Mouse (Mus musculus): Measurements from ENCODE around the gene Nfe2l1.
"Not testable (repeated sequence)": the region's sequence is repeated elsewhere in the genome, so short reads cannot be mapped to it uniquely, and the experiment has no call there.

Gene Nfe2l1

DNA sequence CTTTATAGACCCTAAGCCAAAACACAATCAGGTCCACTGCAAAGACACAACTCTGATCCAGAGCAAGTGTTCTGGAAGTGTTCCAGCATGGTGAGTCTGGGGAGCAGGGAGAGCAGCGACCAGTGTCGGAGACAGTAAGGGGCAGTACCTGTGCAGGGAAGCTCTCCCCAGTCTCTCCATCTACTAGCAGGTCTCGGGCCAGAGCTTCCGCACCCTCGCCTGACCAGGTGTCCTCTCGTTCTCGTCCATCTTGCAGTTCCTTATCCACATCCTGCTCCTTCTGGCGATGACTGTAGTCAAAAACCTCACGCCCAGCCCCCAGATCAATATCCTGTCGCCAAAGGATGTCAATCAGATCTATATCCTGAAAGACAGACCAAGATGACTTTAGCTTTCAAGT is 7.8 kb downstream of the Nfe2l1 start:
- DNase-seq (ENCODE audit: extremely low read depth, low read depth) = no peak

DNA sequence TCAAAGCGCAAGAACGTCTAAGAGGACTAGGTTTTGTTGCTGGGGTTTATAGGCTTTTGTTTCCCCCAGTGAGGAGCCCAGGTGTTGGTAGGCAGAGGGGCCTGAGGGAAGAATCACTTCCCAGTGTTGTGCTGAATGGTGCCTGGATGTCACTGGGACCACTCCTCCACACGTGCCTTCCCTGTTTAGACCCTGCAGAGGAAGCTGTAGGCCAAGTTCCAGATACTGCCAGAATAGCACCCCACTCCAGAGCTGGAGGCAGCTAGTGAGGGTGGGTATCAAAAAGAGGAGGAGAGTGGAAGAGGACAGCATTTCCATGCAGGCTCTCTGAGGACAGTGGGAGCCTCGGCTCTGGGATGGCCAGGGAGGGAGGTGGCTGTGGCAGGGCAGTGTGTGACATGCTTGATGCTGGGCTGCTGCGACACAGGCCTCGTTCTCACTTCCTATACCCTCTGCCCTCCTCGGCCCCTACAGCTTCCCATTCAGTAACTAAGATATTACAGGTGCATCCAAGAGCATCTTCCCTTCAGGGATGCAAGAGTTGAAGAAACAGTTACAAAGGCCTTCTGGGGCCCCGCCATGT is 11.5 kb downstream of the Nfe2l1 start:
- DNase-seq (ENCODE audit: extremely low read depth, low read depth) = no peak

DNA sequence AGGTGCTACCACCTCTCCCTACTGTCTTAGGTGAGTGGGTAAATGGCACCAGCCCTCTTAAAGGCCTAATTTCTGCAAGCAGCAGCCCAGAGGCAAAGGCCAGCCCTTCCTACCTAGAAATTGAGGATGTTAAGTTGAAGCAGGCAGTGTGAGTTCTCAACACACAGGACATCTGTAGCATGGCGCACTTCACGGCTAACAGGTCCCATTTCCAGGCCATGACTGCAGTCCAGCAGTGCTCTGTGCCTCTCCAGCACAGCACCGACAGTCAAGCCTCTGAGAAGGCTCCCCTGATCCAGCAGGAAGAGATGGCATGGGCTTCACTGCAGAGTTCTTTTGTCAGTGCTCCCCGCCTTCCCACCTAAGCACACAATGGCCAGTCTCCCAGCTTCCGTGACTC is 12.8 kb downstream of the Nfe2l1 start:
- DNase-seq (ENCODE audit: extremely low read depth, low read depth) = no peak

DNA sequence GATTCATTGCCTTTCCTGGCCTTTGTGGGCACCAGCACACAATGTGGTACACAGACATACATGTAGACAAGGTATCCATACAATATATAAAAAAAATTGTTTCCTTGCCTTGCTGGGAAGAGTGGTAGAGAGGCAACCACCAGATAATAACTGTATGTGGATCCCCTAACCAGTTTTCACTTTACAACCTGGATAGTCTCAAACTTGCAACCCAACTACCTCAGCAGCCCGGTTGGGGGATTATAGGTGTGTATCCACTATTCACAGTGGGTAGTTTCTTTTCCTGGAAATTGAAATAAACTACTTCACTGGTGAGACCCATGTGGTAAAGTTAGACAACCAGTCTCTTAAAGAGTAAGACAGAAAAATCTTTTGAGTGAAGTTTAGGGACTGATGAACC is 13.3 kb downstream of the Nfe2l1 start:
- no peak for DNase-seq (ENCODE audit: extremely low read depth, low read depth)

DNA sequence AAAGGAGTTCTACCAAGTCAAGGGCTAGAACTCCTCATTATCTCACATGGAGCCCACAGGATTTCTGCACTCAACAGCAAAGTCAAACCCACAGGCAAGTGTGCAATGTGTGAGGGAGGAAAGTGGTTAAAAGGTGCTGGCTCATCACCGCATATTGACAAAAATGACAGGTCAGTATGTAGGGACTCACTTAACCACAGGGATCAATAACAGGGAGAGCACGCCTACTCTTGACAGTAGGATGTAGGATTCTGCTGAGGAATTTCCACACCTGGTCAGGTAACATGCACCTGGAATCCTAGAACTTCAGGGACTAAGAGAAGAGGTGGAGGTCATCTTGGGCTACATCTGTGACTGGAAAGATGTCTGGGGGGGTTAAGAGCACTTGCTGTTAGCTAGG is 13.9 kb downstream of the Nfe2l1 start:
- DNase-seq (ENCODE audit: extremely low read depth, low read depth) = no peak

DNA sequence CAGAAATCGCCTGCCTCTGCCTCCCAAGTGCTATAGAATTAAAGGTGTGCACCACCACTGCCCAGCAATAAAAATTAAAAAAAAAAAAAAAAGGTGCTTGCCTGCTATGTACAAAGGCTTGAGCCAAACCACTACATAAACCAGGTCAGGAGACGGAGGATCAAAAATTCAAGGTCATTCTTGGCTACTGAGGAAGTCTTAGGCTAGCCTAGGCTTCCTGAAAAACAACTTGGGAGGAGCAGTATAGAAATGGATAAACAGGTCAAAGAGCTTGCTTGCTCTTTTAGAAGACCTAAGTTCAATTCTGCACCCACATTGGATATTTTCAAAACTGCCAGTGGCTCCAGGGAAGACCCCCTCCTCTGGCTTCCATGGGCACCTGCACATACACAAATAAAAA is 15.3 kb downstream of the Nfe2l1 start:
- DNase-seq (ENCODE audit: extremely low read depth, low read depth) = no peak

DNA sequence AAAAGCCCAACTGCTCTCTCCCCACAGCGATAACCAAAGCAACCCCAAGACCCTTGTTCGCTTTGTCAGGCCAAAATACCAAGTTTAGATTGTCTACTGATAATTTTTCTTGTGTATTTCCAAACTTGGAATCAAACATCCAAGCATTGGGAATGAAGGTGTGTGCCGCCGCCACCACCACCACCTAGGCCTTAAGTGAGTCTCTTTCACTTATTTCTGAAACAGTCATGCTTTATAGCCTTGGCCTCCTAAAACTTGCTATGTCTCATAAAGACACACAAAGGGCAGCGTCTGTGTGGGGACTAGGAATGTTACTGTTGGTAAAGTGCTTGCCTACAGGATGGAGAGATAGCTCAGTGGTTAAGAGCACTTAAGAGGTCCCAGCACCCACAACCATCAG is 15.8 kb downstream of the Nfe2l1 start:
- DNase-seq (ENCODE audit: extremely low read depth, low read depth) = no peak

DNA sequence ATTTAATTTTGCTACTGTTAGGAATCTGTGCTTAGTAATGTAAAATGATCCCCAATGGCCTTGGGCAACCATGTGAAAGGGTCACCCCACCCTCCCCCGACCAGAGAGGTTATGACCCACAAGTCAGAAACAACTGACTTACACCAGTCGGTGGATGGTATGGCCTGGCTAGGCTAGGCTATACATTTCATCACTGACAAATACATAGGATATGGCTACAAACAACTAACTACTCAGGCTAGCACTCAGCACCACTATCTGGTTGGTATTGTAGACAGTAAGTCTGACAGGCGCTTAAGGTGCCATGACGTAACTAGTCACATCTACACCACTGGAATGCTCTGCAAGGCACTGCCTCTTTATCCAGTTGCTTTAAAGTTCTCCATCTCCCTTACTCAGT is 16.3 kb downstream of the Nfe2l1 start:
- no peak for DNase-seq (ENCODE audit: extremely low read depth, low read depth)

DNA sequence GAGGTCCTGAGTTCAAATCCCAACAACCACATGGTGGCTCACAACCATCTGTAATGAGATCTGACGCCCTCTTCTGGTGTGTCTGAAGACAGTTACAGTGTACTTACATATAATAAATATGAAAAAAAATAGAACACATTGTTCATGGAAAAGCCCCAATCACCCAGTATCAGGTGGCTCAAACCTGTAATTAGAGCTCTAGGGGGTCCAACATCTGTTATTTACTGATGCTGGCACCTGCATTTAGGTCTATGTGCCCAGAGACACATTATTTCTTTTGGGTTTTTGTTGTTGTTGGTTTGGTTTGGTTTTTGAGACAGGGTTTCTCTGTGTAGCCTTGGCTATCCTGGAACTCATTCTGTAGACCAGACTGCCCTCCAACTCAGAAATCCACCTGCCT is 18.6 kb downstream of the Nfe2l1 start:
- DNase-seq (ENCODE audit: extremely low read depth, low read depth) = not testable (repeated sequence)

DNA sequence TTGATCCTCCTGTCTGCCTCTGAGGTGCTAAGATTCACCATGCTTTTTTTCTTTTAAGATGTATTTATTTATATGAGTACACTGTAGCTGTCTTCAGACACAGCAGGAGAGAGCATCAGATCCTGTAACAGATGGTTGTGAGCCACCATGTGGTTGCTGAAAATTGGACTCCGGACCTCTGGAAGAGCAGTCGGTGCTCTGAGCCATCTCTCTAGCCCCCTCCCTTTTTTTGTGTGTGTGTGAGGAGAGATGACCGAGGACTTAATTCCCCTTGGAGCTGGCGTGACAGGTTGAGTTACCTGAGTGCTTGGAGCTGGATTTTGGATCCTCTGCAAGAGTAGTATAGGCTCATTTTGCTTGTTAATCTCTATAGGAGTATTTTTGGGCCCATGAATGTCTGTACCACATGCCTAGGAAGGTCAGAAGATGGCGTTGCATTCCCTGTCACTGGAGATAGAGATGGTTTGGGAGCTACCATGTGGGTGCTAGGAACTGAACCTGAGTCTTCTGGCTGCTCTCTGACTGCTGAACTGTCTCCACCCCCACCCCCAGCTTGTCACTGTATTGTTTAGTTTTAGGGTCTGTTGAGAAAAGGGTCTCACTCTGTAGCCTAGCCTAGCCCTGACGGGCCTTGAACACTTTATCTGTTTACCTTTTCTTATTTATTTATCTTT is 20.1 kb downstream of the Nfe2l1 start:
- DNase-seq (ENCODE audit: extremely low read depth, low read depth) = no peak

DNA sequence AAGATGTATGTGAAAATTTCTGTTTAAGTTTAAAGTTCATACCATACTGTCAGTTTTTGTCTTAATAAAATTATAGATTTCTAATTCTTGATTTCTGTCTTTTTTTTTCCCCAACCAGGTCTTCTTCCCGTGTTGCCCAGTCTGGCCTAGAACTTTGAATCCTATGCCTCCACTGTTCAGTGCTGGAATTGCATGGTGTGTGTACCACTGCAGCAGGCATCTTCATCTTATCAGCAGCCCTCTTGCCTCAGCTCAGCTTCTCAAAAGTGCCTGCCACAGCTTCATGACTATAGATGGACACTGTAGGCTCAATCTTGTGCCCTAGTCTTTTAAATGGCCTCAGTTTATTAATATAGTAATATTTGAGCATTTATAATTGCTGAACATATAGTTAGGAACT is 21.7 kb downstream of the Nfe2l1 start:
- DNase-seq (ENCODE audit: extremely low read depth, low read depth) = no peak

DNA sequence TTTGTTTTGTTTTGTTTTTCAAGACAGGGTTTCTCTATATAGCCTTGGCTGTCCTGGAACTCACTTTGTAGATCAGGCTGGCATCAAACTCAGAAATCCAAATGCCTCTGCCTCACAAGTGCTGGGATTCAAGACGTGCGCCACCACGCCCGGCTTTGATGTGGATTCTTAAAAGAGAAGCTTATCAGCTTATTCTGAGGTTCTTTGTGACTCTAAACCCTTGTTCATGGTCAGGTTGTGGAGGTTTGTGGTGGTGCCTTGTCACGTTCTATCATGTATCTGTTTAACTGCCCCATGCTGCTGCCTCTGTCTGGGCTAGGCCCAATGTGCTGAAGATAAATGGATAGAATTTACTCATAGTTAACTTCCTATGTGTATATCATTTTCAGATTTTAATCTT is 24.2 kb downstream of the Nfe2l1 start:
- no peak for DNase-seq (ENCODE audit: extremely low read depth, low read depth)

DNA sequence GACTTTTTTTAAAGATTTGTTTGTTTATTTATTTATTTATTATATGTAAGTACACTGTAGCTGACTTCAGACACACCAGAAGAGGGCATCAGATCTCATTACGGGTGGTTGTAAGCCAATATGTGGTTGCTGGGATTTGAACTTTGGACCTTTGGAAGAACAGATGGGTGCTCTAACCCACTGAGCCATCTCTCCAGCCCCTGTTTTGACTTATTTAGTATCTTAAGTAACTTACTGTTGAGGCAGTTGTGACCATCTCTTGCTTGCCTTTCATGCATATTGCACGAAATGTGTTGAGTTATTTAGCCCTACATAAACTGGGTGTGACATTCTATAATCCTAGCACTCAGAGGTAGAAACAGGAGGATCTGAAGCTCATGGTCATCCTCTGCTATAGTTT is 30.3 kb downstream of the Nfe2l1 start:
- DNase-seq (ENCODE audit: extremely low read depth, low read depth) = no peak

DNA sequence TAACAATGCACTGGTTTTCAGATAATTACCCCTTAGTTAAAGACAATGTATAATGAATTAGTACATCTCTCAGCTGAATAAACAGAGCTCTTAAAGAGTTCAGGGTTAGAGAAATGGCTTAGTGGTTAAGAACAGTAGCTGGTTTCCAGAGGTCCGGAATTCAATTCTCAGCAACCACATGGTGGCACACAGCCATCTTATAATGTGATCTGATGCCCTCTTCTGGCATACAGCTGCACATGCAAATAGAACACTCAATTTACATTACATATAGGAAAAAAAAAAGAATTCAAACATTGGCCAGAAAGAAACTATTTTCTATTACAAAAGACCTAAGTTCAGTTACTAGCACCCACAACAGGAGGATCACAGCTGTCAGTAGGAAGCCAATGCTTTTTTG is 33.2 kb downstream of the Nfe2l1 start:
- DNase-seq (ENCODE audit: extremely low read depth, low read depth) = no peak

DNA sequence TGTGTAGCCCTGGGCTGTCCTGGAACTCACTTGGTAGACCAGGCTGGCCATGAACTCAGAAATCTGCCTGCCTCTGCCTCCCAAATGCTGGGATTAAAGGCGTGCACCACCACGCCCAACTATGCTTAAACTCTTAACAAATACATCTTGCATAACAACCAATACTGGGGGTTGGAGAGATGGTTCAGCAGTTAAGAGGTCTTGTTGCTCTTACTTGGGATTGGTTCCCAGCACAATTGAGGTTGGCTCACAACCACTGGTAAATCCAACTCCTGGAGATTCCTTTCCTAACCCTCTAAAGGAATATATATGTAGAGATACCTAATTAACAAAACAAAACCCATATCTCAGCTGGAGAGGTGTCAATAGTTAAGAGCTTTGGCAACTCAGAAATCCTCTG is 33.7 kb downstream of the Nfe2l1 start:
- DNase-seq (ENCODE audit: extremely low read depth, low read depth) = no peak

DNA sequence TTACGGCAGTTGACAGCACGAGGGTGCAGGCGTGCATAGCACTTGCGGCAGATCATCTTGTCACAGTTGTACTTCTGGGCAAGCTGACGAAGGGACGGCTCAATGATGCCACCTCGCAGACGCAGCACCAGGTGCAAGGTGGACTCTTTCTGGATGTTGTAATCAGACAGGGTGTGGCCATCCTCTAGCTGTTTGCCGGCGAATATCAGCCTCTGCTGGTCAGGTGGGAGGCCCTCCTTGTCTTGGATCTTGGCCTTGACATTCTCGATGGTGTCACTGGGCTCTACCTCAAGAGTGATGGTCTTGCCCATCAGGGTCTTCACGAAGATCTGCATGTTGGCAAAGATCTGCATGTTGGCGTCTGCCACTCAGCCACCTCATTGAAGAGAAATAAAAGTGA is 34.3 kb downstream of the Nfe2l1 start:
- no peak for DNase-seq (ENCODE audit: extremely low read depth, low read depth)

DNA sequence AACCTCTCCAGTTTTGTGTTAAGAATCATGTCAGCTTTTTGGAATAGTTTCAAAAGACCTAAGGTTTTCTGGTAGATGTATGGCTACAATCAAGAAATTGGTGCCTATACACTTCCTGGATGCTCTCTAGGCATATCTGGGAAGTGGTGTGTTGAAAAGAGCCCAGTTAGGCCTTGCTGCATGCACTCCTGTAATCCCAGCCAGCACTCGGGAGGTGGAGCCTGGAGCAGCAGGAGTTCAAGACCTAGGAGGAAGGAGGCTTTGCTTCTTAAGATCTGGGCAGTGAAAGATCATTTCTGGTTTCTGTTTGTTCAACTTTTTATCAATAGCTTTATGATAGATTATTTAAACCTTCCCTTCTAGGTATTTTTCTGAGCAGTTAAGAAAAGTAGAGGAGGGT is 39.1 kb downstream of the Nfe2l1 start:
- no peak for DNase-seq (ENCODE audit: extremely low read depth, low read depth)

DNA sequence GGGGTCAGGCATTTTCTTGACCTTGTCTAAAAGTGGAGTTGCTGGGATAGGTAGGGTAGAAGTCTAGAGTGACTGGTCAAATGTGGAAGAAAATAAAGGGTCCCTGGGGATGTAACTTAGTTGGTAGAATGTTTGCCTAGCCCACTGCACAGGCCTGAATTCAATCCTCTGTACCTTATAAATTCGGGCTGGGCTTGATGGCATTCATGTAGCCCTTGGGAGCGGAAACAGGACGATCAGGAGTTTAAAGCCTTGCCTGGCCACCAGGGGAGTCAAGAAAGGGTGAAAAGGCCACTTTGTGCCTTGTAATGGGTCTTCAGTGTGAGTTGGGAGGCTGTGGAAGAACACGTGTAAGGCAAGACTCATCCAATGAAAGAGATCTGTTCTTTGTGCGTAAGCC is 39.8 kb downstream of the Nfe2l1 start:
- no peak for DNase-seq (ENCODE audit: extremely low read depth, low read depth)

DNA sequence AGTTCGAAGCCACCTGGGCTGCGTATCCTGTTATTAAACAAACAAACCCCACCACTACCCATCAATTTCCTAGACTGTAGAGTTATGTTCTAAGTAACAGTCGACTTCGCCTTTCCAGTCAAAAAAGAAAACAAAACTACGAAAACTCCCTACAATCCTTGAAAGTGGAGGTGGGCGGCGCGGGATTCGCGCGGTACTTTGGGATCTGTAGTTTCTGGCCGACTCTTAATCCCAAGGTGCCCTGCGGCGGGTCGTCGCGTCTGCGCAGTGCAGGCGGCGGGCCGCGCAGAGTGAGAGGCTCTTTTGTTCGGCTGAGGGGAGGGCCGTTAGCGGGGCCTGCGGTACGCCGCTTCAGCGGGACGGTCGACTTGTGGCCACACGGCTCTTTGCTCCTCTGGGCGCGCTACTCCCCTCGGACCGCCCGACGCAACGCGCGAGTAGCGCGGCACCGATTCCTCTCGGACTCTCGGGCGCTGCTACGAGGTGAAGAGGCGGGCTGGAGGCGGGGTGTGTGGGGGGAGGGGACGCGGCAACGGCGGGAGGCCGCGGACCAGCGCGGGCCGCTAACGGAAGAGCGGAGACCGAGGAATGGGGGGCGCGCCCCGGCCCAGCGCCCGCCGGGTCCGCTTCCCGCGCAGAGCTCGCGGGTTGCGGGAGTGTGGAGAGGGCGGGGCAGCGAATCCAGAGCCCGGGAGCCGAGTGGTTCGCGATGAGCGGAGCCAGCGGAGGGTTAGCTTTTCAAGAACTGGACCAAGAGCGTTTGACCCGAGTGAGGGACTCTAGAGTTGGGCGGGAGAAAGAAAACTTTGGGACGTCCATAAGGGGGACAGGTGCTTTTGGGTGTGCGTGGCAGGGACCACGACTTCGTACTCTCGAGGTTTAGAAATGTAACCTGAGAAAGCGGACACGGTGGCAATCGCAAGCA is 40.6 kb downstream of the Nfe2l1 start, which contains the start of gene Cbx1:
Gene Cbx1, plus strand, starts transcription at position 257 of the 925 bp plus-strand sequence.
- peak; percentile 78 for DNase-seq (ENCODE audit: extremely low read depth, low read depth)

DNA sequence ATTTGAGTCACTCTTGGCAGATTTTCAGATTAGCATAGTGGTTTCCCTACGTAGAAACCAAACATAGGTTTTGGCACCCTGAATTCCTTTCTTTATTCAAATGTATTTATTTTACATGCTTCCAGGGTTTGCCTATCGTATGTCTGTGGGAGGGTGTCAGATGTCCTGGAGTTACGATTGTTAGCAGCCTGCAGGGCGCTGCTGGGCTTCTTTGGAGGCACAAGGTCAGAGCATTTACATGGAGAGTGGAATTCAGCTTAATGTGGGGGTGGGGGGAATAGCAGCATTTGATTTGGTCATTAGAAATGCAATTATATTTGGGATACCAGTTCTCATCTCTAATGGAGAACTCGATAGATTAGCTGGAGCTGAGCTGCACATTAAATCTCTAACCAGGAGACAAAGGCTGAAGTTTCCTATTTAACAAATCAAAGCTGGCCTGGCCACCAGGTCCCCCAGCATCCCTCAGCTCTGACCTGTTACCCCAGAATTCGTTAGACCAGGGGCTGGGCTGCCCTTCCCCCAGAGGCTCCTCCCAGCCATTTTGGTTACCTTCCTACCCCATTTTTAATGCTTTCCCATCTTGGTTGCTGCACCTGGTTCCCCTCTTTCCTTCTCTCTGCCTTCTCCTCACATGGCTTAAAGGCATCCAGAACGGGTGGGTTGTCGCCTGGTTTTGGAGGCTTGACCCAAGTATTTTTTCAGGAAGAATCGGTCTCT is 42.9 kb downstream of the Nfe2l1 start:
- DNase-seq (ENCODE audit: extremely low read depth, low read depth) = no peak

DNA sequence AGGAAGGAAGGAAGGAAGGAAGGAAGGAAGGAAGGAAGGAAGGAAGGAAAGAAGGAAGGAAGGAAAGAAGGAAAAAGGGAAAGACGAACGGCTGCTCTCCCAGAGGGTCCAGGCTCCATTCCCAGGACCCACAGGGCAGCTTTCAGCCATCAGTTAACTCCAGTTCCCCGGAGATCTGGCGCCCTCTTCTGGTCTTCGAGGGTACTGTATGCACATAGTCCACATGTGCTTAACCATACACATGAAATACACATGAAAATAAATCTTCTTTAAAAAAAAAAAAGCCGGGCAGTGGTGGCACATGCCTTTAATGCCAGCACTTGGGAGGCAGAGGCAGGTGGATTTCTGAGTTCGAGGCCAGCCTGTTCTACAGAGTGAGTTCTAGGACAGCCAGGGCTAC is 44.9 kb downstream of the Nfe2l1 start:
- DNase-seq (ENCODE audit: extremely low read depth, low read depth) = peak; percentile 62

DNA sequence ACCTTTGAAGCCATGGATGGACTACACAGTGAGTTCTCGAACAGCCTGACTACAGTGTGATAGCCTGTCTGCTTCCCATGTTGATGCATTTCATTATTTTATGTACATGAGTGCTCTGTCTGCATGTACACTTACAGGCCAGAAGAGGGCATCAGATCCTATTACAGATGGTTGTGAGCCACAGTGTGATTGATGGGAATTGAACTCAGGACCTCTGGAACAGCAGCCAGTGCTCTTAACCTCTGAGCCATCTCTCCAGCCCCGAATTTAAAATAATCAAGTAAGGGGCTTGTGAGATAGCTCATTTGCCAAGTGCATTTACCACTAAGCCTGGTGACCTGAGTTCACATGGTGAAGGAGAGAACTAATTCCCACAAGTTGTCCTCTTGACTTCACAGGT is 48.3 kb downstream of the Nfe2l1 start:
- no peak for DNase-seq (ENCODE audit: extremely low read depth, low read depth)

All from MEL-GATA-1-ER (cell line).